Mouse (Mus musculus): Measurements from ENCODE around the gene Ovol2. TPM values are rescaled to one million over a fixed set of nuclear protein-coding genes. Genes with fewer than 3 reads are reported as not detected.
A peak's percentile ranks its signal among the peaks of the same experiment; 100 is the strongest.
"Not testable (repeated sequence)": the region's sequence is repeated elsewhere in the genome, so short reads cannot be mapped to it uniquely, and the experiment has no call there.

Gene Ovol2
- polyA plus RNA-seq, 1 experiment from 2014 or later: 0.21 TPM

GRCm38 (mm10) chr2:144338149-144338548 is 6.2 kb upstream of the Ovol2 start:
- not testable (repeated sequence) for H3K36me3 ChIP-seq; H3K4me1 ChIP-seq (replicated peaks); H3K4me2 ChIP-seq; H3K9me3 ChIP-seq; H3K27ac ChIP-seq (replicated peaks); H3K4me3 ChIP-seq; H3K9ac ChIP-seq; ATAC-seq (ENCODE audit: low read depth)
- WGBS: 81% methylated on average over 6 of the region's 6 CpGs
- peaks cover 32% of the 10 kb centered on the region for H3K27me3 ChIP-seq

GRCm38 (mm10) chr2:144337701-144338100 is 5.8 kb upstream of the Ovol2 start:
- Histone ChIP-seq H3K9me3 (no peaks in the 10 kb centered on the region), H3K27me3 (peaks cover 36% of the 10 kb centered on the region), H3K4me1 (replicated peaks) (peaks cover 7% of the 10 kb centered on the region), H3K4me3 (no peak overlapping the region), H3K4me2 (no peak overlapping the region), H3K9ac (no peak overlapping the region), H3K27ac (replicated peaks) (no peak overlapping the region), H3K36me3 (no peaks in the 10 kb centered on the region)
- WGBS: 81% methylated on average over 8 of the region's 8 CpGs
- no peak for ATAC-seq (ENCODE audit: low read depth)

GRCm38 (mm10) chr2:144337230-144337629 is 5.3 kb upstream of the Ovol2 start:
- Histone ChIP-seq H3K4me2 (no peak overlapping the region), H3K9ac (no peak overlapping the region), H3K4me1 (replicated peaks) (peaks cover 11% of the 10 kb centered on the region), H3K27ac (replicated peaks) (no peak overlapping the region), H3K36me3 (no peaks in the 10 kb centered on the region), H3K27me3 (peaks cover 41% of the 10 kb centered on the region), H3K9me3 (no peaks in the 10 kb centered on the region), H3K4me3 (no peak overlapping the region)
- ATAC-seq (ENCODE audit: low read depth): no peak
- 78% methylated on average over 3 of the region's 3 CpGs for WGBS

GRCm38 (mm10) chr2:144333138-144333842 is 1.3 kb upstream of the Ovol2 start:
- Histone ChIP-seq H3K4me1 (replicated peaks) (peaks cover 37% of the 10 kb centered on the region), H3K27me3 (peaks cover 81% of the 10 kb centered on the region), H3K36me3 (no peaks in the 10 kb centered on the region), H3K9me3 (no peaks in the 10 kb centered on the region), H3K4me2 (peak overlapping the region; percentile 93), H3K9ac (peak overlapping the region; percentile 45; the same call in 1 of the 2 replicates), H3K4me3 (peak overlapping the region; percentile 48), H3K27ac (replicated peaks) (no peak overlapping the region)
- 7% methylated on average over 28 of the region's 28 CpGs for WGBS
- 0 out of 2 replicates have a peak, but pooled peaks have one; percentile 27 for ATAC-seq (ENCODE audit: low read depth)

GRCm38 (mm10) chr2:144332486-144332885 is 540 bp upstream of the Ovol2 start:
- Histone ChIP-seq H3K27ac (replicated peaks) (no peak overlapping the region), H3K27me3 (peaks cover 89% of the 10 kb centered on the region), H3K4me1 (replicated peaks) (peaks cover 37% of the 10 kb centered on the region), H3K4me3 (peak overlapping the region; percentile 48), H3K9ac (no peak overlapping the region), H3K36me3 (no peaks in the 10 kb centered on the region), H3K4me2 (peak overlapping the region; percentile 93), H3K9me3 (no peaks in the 10 kb centered on the region)
- WGBS: 5% methylated on average over 9 of the region's 9 CpGs
- no peak for ATAC-seq (ENCODE audit: low read depth)

- WGBS: under 1% methylated on average over 50 of the region's 50 CpGs
- Histone ChIP-seq H3K27me3 (peaks cover 90% of the 10 kb centered on the region), H3K4me2 (peak overlapping the region; percentile 93), H3K4me3 (peak overlapping the region; percentile 48), H3K36me3 (no peaks in the 10 kb centered on the region), H3K27ac (replicated peaks) (no peak overlapping the region), H3K4me1 (replicated peaks) (peaks cover 37% of the 10 kb centered on the region), H3K9ac (peak overlapping the region; percentile 62), H3K9me3 (no peaks in the 10 kb centered on the region)
- peak; percentile 41; the same call in 1 of the 2 replicates for ATAC-seq (ENCODE audit: low read depth)
Observed at GRCm38 (mm10) chr2:144330960-144331371, 980 bp downstream of the Ovol2 start.

- 0 out of 2 replicates have a peak, but pooled peaks have one; percentile 33 for ATAC-seq (ENCODE audit: low read depth)
- Histone ChIP-seq H3K27me3 (peaks cover 86% of the 10 kb centered on the region), H3K4me2 (peak overlapping the region; percentile 93), H3K9ac (peak overlapping the region; percentile 62), H3K9me3 (no peaks in the 10 kb centered on the region), H3K27ac (replicated peaks) (no peak overlapping the region), H3K4me3 (peak overlapping the region; percentile 48), H3K36me3 (no peaks in the 10 kb centered on the region), H3K4me1 (replicated peaks) (peaks cover 37% of the 10 kb centered on the region)
- WGBS: under 1% methylated on average over 39 of the region's 41 CpGs
Observed at GRCm38 (mm10) chr2:144330352-144330959, 1.5 kb downstream of the Ovol2 start.

- Histone ChIP-seq H3K36me3 (no peaks in the 10 kb centered on the region), H3K4me3 (no peak overlapping the region), H3K4me1 (replicated peaks) (peaks cover 37% of the 10 kb centered on the region), H3K9me3 (no peaks in the 10 kb centered on the region), H3K9ac (no peak overlapping the region), H3K27ac (replicated peaks) (no peak overlapping the region), H3K27me3 (peaks cover 81% of the 10 kb centered on the region), H3K4me2 (peak overlapping the region; percentile 10; the same call in 1 of the 2 replicates)
- WGBS: 2% methylated on average over 10 of the region's 10 CpGs
- ATAC-seq (ENCODE audit: low read depth): no peak
Observed at GRCm38 (mm10) chr2:144329937-144330336, 2.0 kb downstream of the Ovol2 start.

GRCm38 (mm10) chr2:144329451-144329850 is 2.5 kb downstream of the Ovol2 start:
- H3K4me3 ChIP-seq: no peak overlapping the region
- no peak overlapping the region for H3K9ac ChIP-seq
- H3K36me3 ChIP-seq: no peaks in the 10 kb centered on the region
- H3K27me3 ChIP-seq: peaks cover 76% of the 10 kb centered on the region
- peak overlapping the region; percentile 10; the same call in 1 of the 2 replicates for H3K4me2 ChIP-seq
- no peak for ATAC-seq (ENCODE audit: low read depth)
- H3K27ac ChIP-seq (replicated peaks): no peak overlapping the region
- 6% methylated on average over 8 of the region's 10 CpGs for WGBS
- H3K9me3 ChIP-seq: no peaks in the 10 kb centered on the region
- peaks cover 37% of the 10 kb centered on the region for H3K4me1 ChIP-seq (replicated peaks)

- 70% methylated on average over 3 of the region's 3 CpGs for WGBS
Observed at GRCm38 (mm10) chr2:144324218-144324617, 7.7 kb downstream of the Ovol2 start.

GRCm38 (mm10) chr2:144311372-144311771 is 20.6 kb downstream of the Ovol2 start:
- no peak for ATAC-seq (ENCODE audit: low read depth)
- H3K9ac ChIP-seq: no peak overlapping the region
- H3K36me3 ChIP-seq: no peaks in the 10 kb centered on the region
- H3K27ac ChIP-seq (replicated peaks): no peak overlapping the region
- no peak overlapping the region for H3K4me3 ChIP-seq
- H3K9me3 ChIP-seq: no peaks in the 10 kb centered on the region
- no peaks in the 10 kb centered on the region for H3K4me1 ChIP-seq (replicated peaks)
- no peak overlapping the region for H3K4me2 ChIP-seq
- no peaks in the 10 kb centered on the region for H3K27me3 ChIP-seq
- WGBS: 76% methylated on average over 2 of the region's 2 CpGs

More at GRCm38 (mm10) chr2:144324218-144324617, 7.7 kb downstream of the Ovol2 start:
- Histone ChIP-seq H3K4me2 (no peak overlapping the region), H3K4me1 (replicated peaks) (no peaks in the 10 kb centered on the region), H3K9me3 (no peaks in the 10 kb centered on the region), H3K9ac (no peak overlapping the region), H3K36me3 (no peaks in the 10 kb centered on the region), H3K27me3 (peaks cover 24% of the 10 kb centered on the region), H3K27ac (replicated peaks) (no peak overlapping the region), H3K4me3 (no peak overlapping the region)
- ATAC-seq (ENCODE audit: low read depth): no peak

GRCm38 (mm10) chr2:144310273-144310672 is 21.7 kb downstream of the Ovol2 start:
- Histone ChIP-seq H3K9me3 (no peaks in the 10 kb centered on the region), H3K4me1 (replicated peaks) (no peaks in the 10 kb centered on the region), H3K4me2 (no peak overlapping the region), H3K27me3 (no peaks in the 10 kb centered on the region), H3K9ac (no peak overlapping the region), H3K4me3 (no peak overlapping the region), H3K36me3 (no peaks in the 10 kb centered on the region), H3K27ac (replicated peaks) (no peak overlapping the region)
- 55% methylated on average over 5 of the region's 5 CpGs for WGBS
- no peak for ATAC-seq (ENCODE audit: low read depth)

Measured in neural tube, embryonic 13.5 days (tissue).